Mouse (Mus musculus): ENCODE results near the gene Elf2.

Elf2 gene

DNA sequence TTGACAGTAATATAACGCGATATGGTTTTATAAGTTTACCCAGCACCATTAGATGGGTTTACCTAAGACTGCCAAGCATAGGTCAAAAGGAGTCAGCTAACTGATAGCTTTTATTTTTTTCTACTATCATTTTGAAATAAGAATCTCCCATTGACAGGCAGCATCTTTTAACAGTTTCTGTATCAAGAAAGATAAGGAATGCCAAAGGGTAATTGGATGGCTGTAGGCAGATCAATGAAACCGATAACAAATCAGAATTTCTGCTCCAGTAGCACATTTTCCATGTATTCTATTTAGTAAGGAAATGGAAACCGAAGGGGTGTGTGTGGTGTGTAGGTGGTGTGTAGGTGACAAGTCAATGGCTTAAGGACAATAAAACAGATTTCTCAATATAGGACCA lies 62.0 kb downstream of the Elf2 start:
- DNase-seq (ENCODE audit: low spot score), result no peak

DNA sequence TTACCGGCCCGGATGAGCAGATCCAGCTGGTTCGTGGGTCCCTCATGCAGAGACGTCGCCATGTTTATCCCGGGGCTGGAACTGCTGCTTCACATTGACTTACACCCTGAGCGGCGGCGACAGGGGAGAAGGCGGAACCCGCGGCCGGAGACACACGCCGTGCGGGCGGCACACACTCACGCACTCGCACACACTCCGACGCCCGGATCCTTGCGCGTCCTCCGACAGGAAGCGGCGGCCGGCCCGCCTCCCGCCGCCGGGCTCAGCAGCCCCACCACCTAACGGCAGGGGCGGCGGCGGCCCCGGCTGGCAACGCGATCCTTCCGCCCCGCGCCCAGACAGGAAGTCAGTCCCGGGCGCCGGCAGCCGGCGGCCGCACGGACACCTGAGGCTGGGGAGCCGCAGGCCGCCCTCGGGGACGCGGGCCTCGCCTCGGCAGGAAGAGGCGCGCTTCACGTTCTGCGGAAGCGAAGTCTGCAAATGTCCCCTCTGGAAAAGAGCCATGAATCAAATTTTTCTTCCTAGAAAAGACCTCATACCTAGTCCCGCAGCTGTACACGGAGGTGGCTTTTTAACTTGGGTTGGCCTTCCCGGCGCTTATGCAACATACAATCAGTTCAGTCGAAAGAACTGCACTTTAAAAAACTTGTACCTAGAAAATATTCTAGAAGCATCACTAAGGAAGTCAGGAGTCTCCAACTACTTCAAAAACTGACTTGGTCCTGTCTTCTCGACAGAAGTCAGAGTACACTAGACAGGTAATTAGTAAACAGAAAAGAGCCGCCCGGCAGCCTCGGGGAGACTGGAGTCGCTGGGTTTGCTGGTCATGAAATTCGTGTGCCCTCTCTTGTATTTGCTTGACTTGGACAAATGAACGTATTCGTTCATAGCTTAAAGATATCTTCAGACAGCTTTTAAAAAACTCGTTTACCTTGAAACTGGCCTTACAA lies 63.0 kb downstream of the Elf2 start:
- DNase-seq (ENCODE audit: low spot score), result peak; percentile 86

DNA sequence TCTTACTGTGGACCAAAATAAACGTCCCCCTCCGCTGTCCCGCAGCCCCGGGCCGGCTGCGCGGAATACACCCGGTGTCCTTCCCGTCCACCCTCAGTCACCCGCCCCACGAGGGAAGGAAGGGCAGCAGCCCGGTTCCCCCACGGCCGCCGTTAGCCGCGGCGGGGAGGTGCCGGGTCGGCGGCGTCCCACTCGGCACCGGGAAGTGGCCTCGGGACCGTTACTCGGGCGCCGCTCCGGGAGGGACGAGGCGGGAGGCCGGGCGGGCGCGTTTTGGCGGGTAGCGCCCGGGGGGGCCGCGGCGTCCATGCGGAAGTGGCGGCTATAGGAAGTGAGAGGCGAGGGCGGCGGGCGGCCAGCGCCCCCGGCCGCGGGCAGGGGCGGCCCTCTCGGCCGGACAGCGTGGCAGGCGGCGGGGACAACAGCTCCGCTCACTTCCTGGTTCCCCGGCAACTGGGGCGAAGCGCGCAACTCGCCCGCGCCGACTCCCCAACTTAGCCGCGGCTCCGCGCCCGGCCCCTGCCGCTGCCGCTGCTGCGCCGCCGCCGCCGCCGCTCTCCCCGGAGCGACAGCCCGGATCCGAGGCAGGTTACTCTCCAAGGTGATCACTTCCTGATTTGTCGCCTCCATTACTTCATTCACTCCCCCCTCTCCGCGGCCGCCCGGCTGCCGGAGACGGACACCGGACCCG lies 63.9 kb downstream of the Elf2 start:
- peak; percentile 51 for DNase-seq (ENCODE audit: low spot score)

DNA sequence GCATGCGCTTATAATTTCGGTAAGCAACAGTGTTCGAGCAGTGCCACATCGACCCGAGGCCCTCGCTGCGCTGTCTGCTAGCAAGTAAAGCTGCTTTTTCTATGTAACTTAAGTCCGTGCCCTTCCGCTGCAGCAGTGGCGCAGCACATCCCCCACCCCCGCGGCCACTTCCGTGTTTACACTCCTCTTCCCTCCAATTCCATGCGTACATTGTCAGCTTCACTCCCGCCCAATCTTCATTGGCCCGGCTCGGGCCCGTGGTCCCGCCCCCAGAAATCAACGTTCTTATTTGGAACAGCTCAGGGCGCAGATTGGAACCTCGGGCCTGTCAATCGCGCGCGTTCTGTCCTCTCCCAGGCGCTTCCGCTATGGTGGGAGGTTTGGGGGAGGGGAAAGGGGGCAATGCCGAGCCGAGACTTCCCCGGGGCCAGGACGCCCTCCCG lies 64.5 kb downstream of the Elf2 start:
- DNase-seq (ENCODE audit: low spot score), result peak; percentile 98

DNA sequence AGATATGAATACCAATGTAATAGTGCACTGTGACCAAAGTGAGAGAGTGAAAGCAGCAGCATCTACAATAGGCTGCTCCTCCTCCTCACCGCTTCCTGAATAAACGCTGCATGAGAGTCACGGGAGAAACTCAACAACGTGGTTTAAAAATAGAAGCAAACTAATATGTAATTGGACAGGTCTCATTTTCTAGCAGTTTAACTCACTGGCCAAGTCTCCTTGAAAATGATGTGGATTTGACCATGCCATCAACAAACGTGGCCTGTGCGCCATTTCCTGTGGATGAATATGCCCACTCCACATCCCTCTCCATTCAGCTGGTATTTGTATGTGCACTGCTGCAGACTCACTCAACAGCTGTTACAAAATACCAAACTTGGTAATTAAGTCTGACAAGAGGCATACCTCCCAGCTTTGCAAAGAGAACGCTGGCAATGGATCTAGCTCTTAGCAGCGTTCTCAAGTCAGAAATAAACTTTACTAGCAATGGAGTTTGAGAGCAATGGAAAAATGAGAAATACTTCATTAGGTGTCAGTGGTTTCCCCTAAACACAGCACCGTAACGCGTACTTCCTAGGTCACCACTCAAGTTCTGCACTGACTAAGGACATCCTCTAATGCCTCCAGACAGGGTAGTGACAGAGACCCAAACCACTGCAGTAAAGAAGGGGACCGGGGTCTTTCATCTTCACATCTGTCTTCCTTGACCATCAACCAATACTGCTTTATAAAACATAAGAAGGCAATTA lies 70.2 kb downstream of the Elf2 start:
- DNase-seq (ENCODE audit: low spot score), result no peak

DNA sequence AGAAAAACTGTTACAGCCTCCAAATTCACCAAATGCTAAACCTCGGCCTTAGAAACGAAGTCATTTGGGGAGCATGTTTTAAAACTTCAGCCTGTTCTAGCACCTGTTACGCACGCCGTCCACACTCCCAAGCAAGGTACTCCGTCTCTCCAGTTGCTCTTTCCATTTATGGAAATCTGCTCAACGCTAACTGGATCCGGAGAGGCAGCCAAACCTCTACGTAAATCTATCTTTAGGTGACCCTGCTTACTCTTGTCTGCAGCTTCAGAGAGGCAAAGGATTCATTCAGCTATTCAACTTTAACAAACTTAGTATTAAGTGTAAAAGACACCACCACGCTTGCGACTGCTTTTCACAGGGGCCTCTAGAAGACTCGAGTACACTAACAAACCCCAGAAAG lies 72.0 kb downstream of the Elf2 start:
- no peak for DNase-seq (ENCODE audit: low spot score)

DNA sequence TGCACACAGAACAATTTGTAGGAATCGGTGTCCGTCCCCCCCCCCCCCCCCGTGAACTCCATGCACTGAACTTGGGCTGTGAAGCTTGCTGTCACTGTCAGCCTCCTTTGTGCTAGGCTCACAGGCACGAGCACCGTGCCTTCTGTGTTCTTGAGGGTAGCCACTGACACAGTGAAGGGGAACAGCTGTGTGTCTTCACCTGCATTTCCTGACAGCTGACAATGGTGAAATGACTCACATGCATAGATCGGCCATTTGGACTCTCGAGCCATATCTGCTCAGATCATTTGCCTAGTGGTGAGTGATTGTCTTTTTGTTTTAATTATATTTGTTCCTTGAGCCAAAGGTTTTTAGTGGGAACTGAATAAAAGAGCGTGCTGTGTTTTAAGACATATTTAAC lies 77.5 kb downstream of the Elf2 start:
- no peak for DNase-seq (ENCODE audit: low spot score)

DNA sequence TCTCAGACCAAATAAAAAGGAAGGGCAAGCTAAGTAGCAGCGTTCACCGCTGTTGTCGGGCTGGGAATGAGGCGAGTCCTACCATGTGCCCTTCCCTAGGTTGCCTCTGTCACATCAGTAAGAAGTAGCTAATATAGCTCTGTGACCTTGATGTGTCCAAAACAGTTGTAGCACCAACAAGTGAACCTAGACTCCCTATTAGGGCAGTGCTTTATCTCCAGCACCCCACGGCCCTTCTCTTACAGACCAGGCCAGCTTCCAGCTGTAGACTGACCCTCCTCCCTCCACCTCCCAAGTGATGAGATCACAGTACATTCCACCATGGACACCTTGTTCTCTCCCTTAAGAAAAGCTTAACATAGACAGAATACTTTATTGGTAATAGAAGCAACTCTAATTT lies 82.4 kb downstream of the Elf2 start:
- no peak for DNase-seq (ENCODE audit: low spot score)

DNA sequence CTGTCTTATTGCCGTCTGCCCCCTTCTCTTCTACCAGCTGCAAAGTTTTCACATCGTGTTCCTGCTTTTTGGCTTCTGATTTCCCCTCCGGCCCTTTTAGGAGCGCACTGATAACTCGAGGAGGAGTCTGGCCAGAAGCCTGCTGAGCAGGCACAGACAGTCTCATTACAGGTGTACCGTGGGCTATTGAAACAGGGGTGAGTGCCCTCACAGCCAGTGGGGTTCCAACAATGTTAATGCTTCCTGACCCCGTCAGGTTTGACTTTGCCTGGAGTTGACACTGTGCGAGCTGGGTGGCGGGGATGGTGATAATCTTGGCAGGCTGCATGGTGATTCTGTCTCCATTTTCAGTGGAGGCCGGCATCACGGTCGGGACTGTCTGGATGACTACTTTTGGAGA lies 84.0 kb downstream of the Elf2 start:
- no peak for DNase-seq (ENCODE audit: low spot score)

DNA sequence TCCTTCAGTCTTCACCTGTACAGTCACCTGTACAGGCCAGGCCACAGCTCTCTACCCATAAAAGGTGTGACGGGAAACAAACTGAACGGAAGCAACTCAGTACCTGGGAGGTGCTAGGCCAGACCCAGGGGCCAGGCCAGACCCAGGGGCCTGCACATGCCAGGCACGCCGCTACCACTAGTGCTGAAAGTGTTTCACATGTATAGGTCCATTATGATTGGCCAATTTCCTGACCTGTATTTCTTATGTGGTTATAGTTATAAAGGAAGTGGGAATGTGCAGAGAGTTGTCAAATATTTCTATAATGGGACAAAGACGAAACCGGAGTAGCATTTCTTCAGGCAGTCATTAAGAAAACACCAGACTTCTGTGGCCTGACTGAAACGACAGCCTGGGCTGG lies 85.7 kb downstream of the Elf2 start:
- DNase-seq (ENCODE audit: low spot score), result no peak

DNA sequence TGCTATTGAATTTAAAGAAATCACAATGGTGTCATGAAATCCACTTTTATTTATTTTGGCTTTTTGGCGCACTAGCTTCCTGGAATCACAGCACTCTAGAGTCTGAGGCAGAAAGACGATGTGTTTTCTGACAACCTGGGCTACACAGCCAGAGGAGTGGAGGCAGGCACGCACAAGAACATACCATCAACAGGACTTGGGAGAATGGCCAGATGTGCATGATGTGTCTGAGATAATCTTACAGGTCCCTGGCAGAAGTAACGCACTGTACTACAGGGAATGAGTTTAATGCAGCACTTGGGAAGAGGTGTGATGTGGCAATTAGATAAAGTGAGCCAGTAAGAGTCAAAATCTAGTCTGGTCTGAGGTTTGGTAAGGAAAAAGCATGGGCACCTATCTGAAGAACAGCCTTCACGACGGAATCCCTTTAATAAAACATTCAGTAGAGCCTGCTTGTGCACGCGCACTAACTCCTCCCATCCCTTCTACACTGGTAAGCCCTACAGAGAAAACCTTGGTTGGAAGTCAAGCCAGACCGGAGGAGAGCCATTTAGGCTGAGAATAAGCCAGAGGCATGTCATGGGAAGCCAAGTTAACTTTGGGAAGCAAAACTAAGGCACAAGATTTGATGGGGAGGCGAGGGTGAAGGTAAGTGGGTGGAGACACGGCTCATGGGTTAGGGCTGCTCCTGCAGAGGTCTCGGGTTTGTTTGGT lies 87.6 kb downstream of the Elf2 start:
- DNase-seq (ENCODE audit: low spot score), result no peak

DNA sequence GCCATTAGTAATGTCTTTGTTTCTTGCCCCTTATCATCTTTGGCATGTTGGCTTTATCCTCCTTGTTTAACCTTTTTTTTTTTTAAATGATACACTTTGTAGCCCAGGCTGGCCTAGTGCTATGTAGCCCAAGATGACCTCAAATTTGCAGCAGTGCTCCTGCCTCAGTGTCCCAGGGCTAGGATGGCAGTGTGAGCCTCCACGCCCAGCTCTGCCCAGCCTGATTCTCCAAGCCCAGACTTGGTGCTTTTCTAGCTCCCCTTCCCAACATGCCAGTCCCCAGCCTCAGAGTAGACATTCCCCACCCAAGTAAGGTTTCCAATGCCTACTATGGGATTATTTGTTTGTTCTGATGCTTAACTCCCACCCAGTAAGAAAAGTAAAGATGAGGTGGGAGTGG lies 88.2 kb downstream of the Elf2 start:
- DNase-seq (ENCODE audit: low spot score), result no peak

DNA sequence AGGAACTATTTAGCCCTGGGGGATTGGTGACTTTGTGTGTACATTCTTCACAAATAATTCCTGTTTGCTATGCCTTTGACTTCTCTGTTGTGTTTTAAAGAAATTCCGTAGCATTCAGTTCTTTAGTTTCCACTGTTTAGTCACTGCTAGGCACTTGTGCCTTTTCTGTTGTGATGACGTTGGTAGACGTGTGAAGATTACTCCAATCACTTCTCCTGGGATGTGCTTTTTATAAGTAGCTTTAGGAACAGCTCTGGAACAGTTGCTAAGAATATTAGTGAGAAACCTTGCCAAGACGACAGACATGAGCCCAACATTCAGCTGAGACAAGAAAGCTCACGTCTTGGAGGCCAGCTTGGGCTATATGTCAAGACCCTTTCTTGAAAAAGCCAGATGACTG lies 89.4 kb downstream of the Elf2 start:
- no peak for DNase-seq (ENCODE audit: low spot score)

DNA sequence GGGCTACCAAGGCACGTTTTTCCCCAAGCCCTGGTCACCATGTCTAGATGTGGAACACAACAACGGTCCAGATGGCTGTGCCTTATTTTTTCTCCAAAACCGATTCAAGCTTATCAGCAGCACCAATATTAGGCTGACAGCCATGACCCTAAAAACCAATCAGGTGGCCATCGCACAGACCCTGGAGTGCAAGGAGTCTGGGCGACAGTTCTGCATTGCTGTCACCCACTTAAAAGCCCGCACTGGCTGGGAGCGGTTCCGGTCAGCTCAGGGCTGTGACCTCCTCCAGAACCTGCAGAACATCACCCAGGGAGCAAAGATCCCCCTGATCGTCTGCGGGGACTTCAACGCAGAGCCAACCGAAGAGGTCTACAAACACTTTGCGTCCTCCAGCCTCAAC lies 90.6 kb downstream of the Elf2 start:
- DNase-seq (ENCODE audit: low spot score), result no peak

DNA sequence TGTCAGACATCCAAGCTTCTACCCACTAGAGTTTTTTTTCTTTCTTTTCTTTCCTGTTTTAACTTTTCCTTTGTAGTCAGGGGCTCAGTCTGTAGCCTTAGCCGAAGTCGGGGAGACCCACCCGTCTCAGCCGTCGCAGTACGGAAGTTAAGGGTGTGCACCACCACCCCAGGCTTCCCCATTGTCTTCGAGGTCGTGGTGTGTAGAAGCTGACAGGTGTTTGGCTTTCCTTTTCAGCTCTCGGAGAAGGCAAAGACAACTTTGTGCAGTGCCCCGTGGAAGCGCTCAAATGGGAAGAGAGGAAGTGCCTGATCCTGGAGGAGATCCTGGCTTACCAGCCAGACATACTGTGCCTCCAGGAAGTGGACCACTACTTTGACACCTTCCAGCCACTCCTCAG lies 91.0 kb downstream of the Elf2 start:
- no peak for DNase-seq (ENCODE audit: low spot score)

DNA sequence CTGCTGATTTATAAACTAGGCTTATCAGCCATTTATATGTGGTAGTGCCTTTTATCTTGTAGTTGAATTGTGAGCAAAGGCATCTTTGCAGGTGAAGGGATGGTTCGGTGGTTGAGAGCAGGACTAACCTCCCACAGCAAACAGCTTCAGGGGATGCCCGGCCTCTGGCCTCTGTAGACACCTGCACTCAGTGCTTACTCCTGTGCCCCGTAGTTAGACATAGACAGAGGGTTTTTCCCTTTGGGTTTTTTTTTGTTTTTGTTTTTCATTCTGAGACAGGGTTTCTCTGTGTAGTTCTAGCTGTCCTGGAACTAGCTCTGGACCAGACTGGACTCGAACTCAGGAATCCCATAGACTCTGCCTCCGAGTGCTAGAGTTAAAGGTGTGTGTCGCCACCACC lies 91.9 kb downstream of the Elf2 start:
- DNase-seq (ENCODE audit: low spot score), result no peak

DNA sequence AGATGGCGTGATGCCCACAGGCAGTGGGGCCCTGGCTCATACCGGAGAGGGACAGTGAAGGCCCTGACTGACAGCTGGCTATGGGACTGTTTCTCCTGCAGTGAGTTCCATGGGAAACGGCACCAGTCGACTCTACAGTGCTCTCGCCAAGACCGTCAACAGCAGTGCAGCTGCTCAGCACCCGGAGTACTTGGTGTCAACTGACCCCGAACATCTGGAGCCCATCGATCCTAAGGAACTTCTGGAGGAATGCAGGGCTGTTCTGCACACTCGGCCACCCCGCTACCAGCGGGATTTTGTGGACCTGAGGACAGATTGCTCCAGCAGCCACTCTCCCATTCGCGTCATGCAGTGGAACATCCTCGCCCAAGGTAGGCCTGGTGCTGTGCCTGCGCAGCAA lies 92.8 kb downstream of the Elf2 start:
- no peak for DNase-seq (ENCODE audit: low spot score)

DNA sequence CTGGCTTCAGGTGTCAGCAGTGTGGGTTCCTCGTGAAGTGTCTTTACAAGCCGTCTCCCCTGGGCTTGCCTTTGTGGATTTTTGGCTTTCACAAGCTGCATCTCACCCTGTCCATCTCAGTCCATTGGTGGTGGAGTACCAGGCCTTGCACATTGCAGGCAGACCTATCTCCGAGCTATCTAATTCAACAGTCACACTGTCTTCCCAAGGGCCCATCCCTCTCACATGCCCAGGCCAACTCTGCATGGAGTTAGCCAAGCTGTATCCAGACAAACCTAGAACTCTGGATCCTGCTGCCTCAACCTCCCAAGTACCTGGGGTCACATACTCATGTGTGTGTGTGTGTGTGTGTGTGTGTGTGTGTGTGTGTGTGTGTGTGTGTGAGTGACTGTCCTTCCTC lies 100.9 kb downstream of the Elf2 start:
- no peak for DNase-seq (ENCODE audit: low spot score)

DNA sequence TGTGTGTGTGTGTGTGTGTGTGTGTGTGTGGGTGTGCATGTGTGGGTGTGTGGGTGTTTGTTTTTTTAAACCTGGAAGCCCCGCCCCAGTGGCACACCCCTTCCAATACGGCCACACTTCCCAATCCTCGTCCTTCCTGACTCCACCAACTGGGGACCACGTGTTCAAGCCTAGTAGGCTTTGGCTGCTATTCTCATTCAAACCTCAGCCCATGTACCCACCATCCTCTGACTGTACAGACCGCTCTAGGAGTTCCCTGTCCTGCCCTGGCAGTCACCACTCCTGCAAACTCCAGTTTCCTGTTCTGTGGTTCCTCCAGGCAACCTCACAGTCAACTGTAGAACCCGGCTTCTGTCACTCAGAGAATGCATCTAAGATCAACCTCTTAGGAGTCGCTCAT lies 101.9 kb downstream of the Elf2 start:
- DNase-seq (ENCODE audit: low spot score), result no peak

DNA sequence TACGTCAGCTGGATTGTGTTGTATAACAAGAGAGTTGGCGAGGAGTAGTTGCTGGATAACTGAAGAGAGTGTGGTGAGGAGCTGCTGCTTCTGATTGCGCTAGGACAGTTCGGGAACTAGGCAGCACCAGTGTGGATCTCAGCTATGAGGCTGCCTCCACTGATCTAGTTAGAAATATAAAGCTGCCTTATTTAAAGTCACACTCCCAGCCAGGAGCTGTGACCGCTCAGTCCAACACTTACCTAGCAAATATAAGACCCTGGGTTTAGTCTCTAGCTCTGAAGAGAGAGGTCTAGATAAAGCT lies 105.8 kb downstream of the Elf2 start:
- DNase-seq (ENCODE audit: low spot score), result no peak

DNA sequence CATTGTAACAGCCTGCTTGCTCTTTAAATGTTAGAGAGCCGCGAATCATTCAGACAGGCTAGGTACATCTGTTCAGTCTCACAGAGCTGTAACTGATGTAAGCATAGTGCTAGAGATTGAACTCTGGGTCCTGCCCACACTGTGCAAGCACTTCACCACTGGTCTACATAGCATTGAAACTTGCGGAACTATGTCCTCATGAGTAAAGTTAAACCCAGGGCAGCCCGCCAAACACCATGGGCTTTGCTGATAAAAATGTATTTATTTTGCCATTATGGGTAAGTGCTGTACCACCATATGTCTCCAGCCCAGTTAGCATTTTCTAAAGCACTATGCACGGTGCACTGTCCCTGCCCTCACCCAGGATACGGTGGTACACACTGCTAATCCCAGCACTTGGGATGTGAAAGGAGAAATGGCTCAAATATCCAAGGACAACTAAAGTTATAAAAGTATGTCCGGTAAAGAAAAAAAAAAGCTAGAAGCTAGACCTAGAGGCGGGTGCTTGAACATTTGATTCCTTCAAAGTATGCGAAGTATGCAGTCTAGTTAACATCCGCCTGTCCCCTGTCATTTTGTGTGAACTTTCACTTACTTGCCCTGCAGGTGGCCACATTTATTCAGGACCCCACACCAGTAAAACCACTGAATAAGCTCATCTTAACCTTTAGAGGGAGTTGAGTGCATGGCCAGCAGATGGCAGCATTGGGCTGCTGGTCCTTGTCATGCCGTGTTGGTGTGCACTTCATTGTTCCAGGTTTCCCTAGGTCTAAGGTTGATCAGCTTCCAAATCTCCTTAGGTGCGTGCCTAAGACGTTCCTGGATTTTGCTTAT lies 106.3 kb downstream of the Elf2 start:
- DNase-seq (ENCODE audit: low spot score), result peak; percentile 85
